13 mouse cellular contexts compared by ENCODE assay signal in genomic region chr8:64847241-64847640, GRCm38 (mm10). TPM values are rescaled to one million over a fixed set of nuclear protein-coding genes. Genes with fewer than 3 reads are reported as not detected.
A peak's percentile ranks its signal among the peaks of the same experiment; 100 is the strongest.
DNase-seq lines count a peak whose midpoint lies in the region; ATAC-seq and TF ChIP-seq lines count a peak whose summit lies in the region.
"Had no signal": no experiment of that assay in that cellular context is flagged by ENCODE, and none has a peak within 500 bp of the region (broad histone marks: within the 10 kb centered on the region; RNA-seq: fewer than 3 reads in every experiment).

No protein-coding gene starts in this region.

- H3K4me3 ChIP-seq in layer of hippocampus, adult 2 months, result peak overlapping the region; percentile 80
- H3K4me3 ChIP-seq in forebrain, postnatal 0 days (ENCODE audit: low read depth, low read length), result peak overlapping the region; percentile 89; the same call in 1 of the 2 replicates
- H3K4me3 ChIP-seq in midbrain, embryonic 15.5 days, result peak overlapping the region; percentile 97

- H3K27ac ChIP-seq in layer of hippocampus, adult 2 months, result peak overlapping the region; percentile 83
- H3K27ac ChIP-seq in forebrain, postnatal 0 days (ENCODE audit: low read depth, low read length), result no peak overlapping the region
- H3K27ac ChIP-seq in midbrain, embryonic 15.5 days, result no peak overlapping the region

- no peaks in the 10 kb centered on the region for H3K36me3 ChIP-seq in forebrain, postnatal 0 days (ENCODE audit: insufficient read depth)
- H3K36me3 ChIP-seq in midbrain, embryonic 15.5 days (replicated peaks), result no peaks in the 10 kb centered on the region

- H3K9ac ChIP-seq in forebrain, postnatal 0 days, result no peak overlapping the region
- H3K9ac ChIP-seq in midbrain, embryonic 15.5 days, result no peak overlapping the region

- H3K9me3 ChIP-seq in forebrain, postnatal 0 days (ENCODE audit: low read length), result no peaks in the 10 kb centered on the region
- H3K9me3 ChIP-seq in midbrain, embryonic 15.5 days, result no peaks in the 10 kb centered on the region

- no peak for DNase-seq in layer of hippocampus, adult 2 months (ENCODE audit: low spot score in 2 of 2)
- DNase-seq in layer of hippocampus, postnatal 36 days, result no peak
- DNase-seq in MEL-GATA-1-ER (ENCODE audit: extremely low read depth, low read depth), result peak; percentile 26
- no peak for DNase-seq in forebrain, postnatal 0 days
- DNase-seq in gastrocnemius, adult 18-20 months (ENCODE audit: low spot score), result no peak
- no peak for DNase-seq in ovary, postnatal 36 days (ENCODE audit: low spot score)
- no peak for DNase-seq in lung, postnatal 4 days
- DNase-seq: cerebellum, postnatal 14 days; heart, postnatal 36 days; kidney, postnatal 10 days; thymus, postnatal 36 days had no signal

- no peak for TF ChIP-seq CTCF in layer of hippocampus, adult 2 months (conservative IDR thresholded peaks at IDR 0.05)
- TF ChIP-seq CTCF in forebrain, postnatal 0 days (IDR thresholded peaks at IDR 0.05; ENCODE audit: low read depth), result no peak

- ATAC-seq in forebrain, postnatal 0 days, result no peak
- no peak for ATAC-seq in midbrain, embryonic 15.5 days (replicated peaks)
- ATAC-seq: CD4-positive, CD25-positive, alpha-beta regulatory T cell, adult 4 months had no signal

- H3K27me3 ChIP-seq in forebrain, postnatal 0 days (ENCODE audit: insufficient read depth, low read length), result no peaks in the 10 kb centered on the region
- no peaks in the 10 kb centered on the region for H3K27me3 ChIP-seq in midbrain, embryonic 15.5 days (replicated peaks)

- WGBS in forebrain, postnatal 0 days, result 45% methylated on average over 2 of the region's 2 CpGs
- 46% methylated on average over 2 of the region's 2 CpGs for WGBS in midbrain, embryonic 15.5 days

- H3K4me1 ChIP-seq in forebrain, postnatal 0 days (ENCODE audit: insufficient read depth), result peaks cover 12% of the 10 kb centered on the region; the same call in 1 of the 2 replicates
- H3K4me1 ChIP-seq in midbrain, embryonic 15.5 days, result peaks cover 30% of the 10 kb centered on the region

- H3K4me2 ChIP-seq in forebrain, postnatal 0 days (ENCODE audit: low read depth), result peak overlapping the region; percentile 66
- peak overlapping the region; percentile 80 for H3K4me2 ChIP-seq in midbrain, embryonic 15.5 days

RNA-seq across cellular contexts. Expression of gene Klhl2, which starts 2.6 kb away (rescaled TPM):
- 100 to 1,000 TPM; 303 to 323 TPM for total RNA-seq in layer of hippocampus, adult 2 months (2021)
- total RNA-seq in layer of hippocampus, postnatal 36 days (2021), result 100 to 1,000 TPM; 321 to 328 TPM
- total RNA-seq in forebrain, postnatal 0 days (2014; rRNA removed), result 70.5 and 78.2 TPM in 2 replicates
- polyA plus RNA-seq in forebrain, postnatal 0 days (2015; fragmentation: Nextera tagmentation; extraction: Ambion mirVana), result 31.8 and 43.6 TPM in 2 replicates
- polyA plus RNA-seq in midbrain, embryonic 15.5 days (2015; fragmentation: Nextera tagmentation; extraction: Ambion mirVana), result 43.4 and 43.8 TPM in 2 replicates
- total RNA-seq in gastrocnemius, adult 18-20 months (2021), result 1 to 10 TPM; 6.0 to 8.1 TPM
